Mouse (Mus musculus): ENCODE measurements around the gene Sdk2.

- TF ChIP-seq NRF1 (IDR thresholded peaks at IDR 0.05; ENCODE audit: low read depth, low read length) (no peak), ETS1 (conservative IDR thresholded peaks at IDR 0.05; ENCODE audit: low read depth, low read length) (no peak), CTCF (conservative IDR thresholded peaks at IDR 0.05 in 1 of 2, IDR thresholded peaks at IDR 0.05 in 1 of 2; ENCODE audit: low read depth in 2 of 2, low read length in 2 of 2) (no peak)
Measured at GRCm38 (mm10) chr11:113892067-113892466, 174.8 kb downstream of the Sdk2 start.

Measured in CH12.LX (cell line).